ENCODE assay signal across 15 mouse cellular contexts in the genomic region with DNA sequence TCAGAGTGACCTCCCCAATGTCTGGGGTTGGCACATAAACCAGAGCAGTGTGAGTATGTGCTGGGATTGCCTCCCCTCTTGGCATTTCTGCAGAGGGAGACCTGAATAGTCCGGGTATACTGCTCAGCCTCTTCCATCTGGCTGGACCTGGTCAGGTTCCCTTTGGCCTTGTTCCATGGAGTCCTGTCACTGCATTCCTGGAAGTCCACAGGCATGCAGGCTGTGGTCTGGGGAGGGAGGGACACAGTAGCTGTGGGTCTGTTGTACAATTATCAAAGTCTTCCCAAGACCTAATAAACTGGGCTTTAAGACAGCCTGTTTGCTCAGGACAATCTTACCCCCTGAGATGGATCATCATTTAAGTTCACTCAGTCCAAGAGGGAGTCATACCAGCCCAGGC. TPM values are rescaled to one million over a fixed set of nuclear protein-coding genes. Genes with fewer than 3 reads are reported as not detected.
DNase-seq lines count a peak whose midpoint lies in the region; ATAC-seq and TF ChIP-seq lines count a peak whose summit lies in the region.
"Had no signal": no experiment of that assay in that cellular context is flagged by ENCODE, and none has a peak within 500 bp of the region (broad histone marks: within the 10 kb centered on the region; RNA-seq: fewer than 3 reads in every experiment).

No protein-coding gene starts in this region.

- no peak for TF ChIP-seq CTCF in kidney, postnatal 0 days (IDR thresholded peaks at IDR 0.05; ENCODE audit: low read depth)

- no peak; the same call in 1 of the 2 replicates for ATAC-seq in kidney, postnatal 0 days (replicated peaks; ENCODE audit: low FRiP score, low read depth)
- ATAC-seq: intestine, embryonic 15.5 days had no signal

- no peaks in the 10 kb centered on the region for H3K9me3 ChIP-seq in kidney, postnatal 0 days (replicated peaks; ENCODE audit: low read length)
- H3K9me3 ChIP-seq: hindbrain, embryonic 10.5 days; intestine, embryonic 15.5 days had no signal

- H3K36me3 ChIP-seq in kidney, postnatal 0 days (ENCODE audit: insufficient read depth, low read length) = no peaks in the 10 kb centered on the region
- H3K36me3 ChIP-seq: hindbrain, embryonic 10.5 days; intestine, embryonic 15.5 days had no signal

- H3K27ac ChIP-seq in brown adipose tissue, adult 24 weeks (replicated peaks; ENCODE audit: low read depth, low read length) = peak overlapping the region; percentile 85; the same call in 1 of the 2 replicates
- H3K27ac ChIP-seq in kidney, postnatal 0 days = no peak overlapping the region
- H3K27ac ChIP-seq: hindbrain, embryonic 10.5 days; intestine, embryonic 15.5 days had no signal

- peaks cover 25% of the 10 kb centered on the region for H3K4me1 ChIP-seq in brown adipose tissue, adult 24 weeks (ENCODE audit: control insufficient read depth, insufficient read depth, insufficient read length, low read length)
- peaks cover 19% of the 10 kb centered on the region; the same call in 1 of the 2 replicates for H3K4me1 ChIP-seq in kidney, postnatal 0 days (replicated peaks; ENCODE audit: insufficient read depth, low read length)
- H3K4me1 ChIP-seq: intestine, embryonic 15.5 days had no signal

- DNase-seq in heart, postnatal 10 days = peak; percentile 56 to 67
- DNase-seq in heart, adult 8-10 months (ENCODE audit: low spot score) = no peak
- DNase-seq in kidney, postnatal 0 days (ENCODE audit: low spot score) = peak; percentile 52
- peak; percentile 52 for DNase-seq in lung, postnatal 25 days (ENCODE audit: low spot score)
- DNase-seq in thymus, postnatal 10 days (ENCODE audit: low spot score in 2 of 2) = no peak
- DNase-seq in adrenal gland, postnatal 25 days = no peak
- DNase-seq: liver had no signal

- H3K27me3 ChIP-seq in kidney, postnatal 0 days (ENCODE audit: insufficient read depth, low read length) = no peaks in the 10 kb centered on the region
- H3K27me3 ChIP-seq: intestine, embryonic 15.5 days had no signal

- intact Hi-C loops in heart, postnatal 10 days (cut with DNase I) = no loop called here

- no peak overlapping the region for H3K4me2 ChIP-seq in kidney, postnatal 0 days (ENCODE audit: low read length)
- H3K4me2 ChIP-seq: intestine, embryonic 15.5 days had no signal

- no peak overlapping the region for H3K4me3 ChIP-seq in brown adipose tissue, adult 24 weeks (ENCODE audit: insufficient read depth, low read depth, low read length)
- no peak overlapping the region for H3K4me3 ChIP-seq in kidney, postnatal 0 days (replicated peaks; ENCODE audit: low read depth, low read length)
- H3K4me3 ChIP-seq: hindbrain, embryonic 10.5 days; intestine, embryonic 15.5 days had no signal

- H3K9ac ChIP-seq in kidney, postnatal 0 days (ENCODE audit: low read depth, low read length) = no peak overlapping the region
- H3K9ac ChIP-seq: intestine, embryonic 15.5 days had no signal

- WGBS in kidney, postnatal 0 days = 22% methylated on average over 1 of the region's 1 CpGs

RNA-seq across cellular contexts. Expression of a gene that starts 14.1 kb away (rescaled TPM):
- total RNA-seq in heart, postnatal 10 days (2021) = under 1 TPM in 1 of 2 experiments, not detected in 1; 0.12 TPM
- not detected for total RNA-seq in heart, adult 8-10 months (2022)
- not detected in 2 replicates for polyA plus RNA-seq in brown adipose tissue, adult 24 weeks (2012; ENCODE audit: insufficient read depth, insufficient read length, missing spikeins)
- 0.31 and 0.33 TPM in 2 replicates for polyA plus RNA-seq in kidney, postnatal 0 days (2015; fragmentation: Nextera tagmentation; extraction: Ambion mirVana)
- total RNA-seq in adrenal gland, postnatal 25 days (2021) = 0.76 and 0.82 TPM in 2 replicates

RNA-seq across cellular contexts. Expression of a gene that starts 26.2 kb away (rescaled TPM):
- total RNA-seq in heart, postnatal 10 days (2021) = under 1 TPM in 1 of 2 experiments, not detected in 1; 0.12 TPM
- total RNA-seq in heart, adult 8-10 months (2022) = under 1 TPM in 3 of 4 experiments, not detected in 1; 0.11 to 0.31 (median 0.28) TPM
- not detected in 2 replicates for polyA plus RNA-seq in brown adipose tissue, adult 24 weeks (2012; ENCODE audit: insufficient read depth, insufficient read length, missing spikeins)
- 0.05 TPM in 1 of 2 replicates, not detected in the other for polyA plus RNA-seq in kidney, postnatal 0 days (2015; fragmentation: Nextera tagmentation; extraction: Ambion mirVana)
- total RNA-seq in adrenal gland, postnatal 25 days (2021) = not detected in 2 replicates
- total RNA-seq: left cerebral cortex, adult 18-20 months; megakaryocyte, adult 5-6 weeks had no signal
- polyA plus RNA-seq: cortical plate, adult 2 months; frontal cortex, adult 2 months; intestine, embryonic 15.5 days; small intestine, adult 2 months had no signal

RNA-seq across cellular contexts. Expression of a gene that starts 26.2 kb away (rescaled TPM):
- total RNA-seq in heart, postnatal 10 days (2021) = 1 to 10 TPM in 1 of 2 experiments, under 1 TPM in 1; 0.77 to 1.2 TPM
- under 1 TPM; 0.19 to 0.56 (median 0.45) TPM for total RNA-seq in heart, adult 8-10 months (2022)
- 0.88 and 1.0 TPM in 2 replicates for polyA plus RNA-seq in brown adipose tissue, adult 24 weeks (2012; ENCODE audit: insufficient read depth, insufficient read length, missing spikeins)
- 0.15 and 0.34 TPM in 2 replicates for polyA plus RNA-seq in kidney, postnatal 0 days (2015; fragmentation: Nextera tagmentation; extraction: Ambion mirVana)
- 3.8 and 6.1 TPM in 2 replicates for total RNA-seq in adrenal gland, postnatal 25 days (2021)
- polyA plus RNA-seq: small intestine, adult 2 months had no signal

RNA-seq across cellular contexts. Expression of a gene that starts 38.5 kb away (rescaled TPM):
- total RNA-seq in heart, postnatal 10 days (2021) = 1 to 10 TPM; 1.7 TPM
- under 1 TPM; 0.41 to 0.79 (median 0.48) TPM for total RNA-seq in heart, adult 8-10 months (2022)
- 0.24 TPM in 1 of 2 replicates, not detected in the other for polyA plus RNA-seq in brown adipose tissue, adult 24 weeks (2012; ENCODE audit: insufficient read depth, insufficient read length, missing spikeins)
- 1.3 and 1.4 TPM in 2 replicates for polyA plus RNA-seq in kidney, postnatal 0 days (2015; fragmentation: Nextera tagmentation; extraction: Ambion mirVana)
- 1.3 and 2.7 TPM in 2 replicates for total RNA-seq in adrenal gland, postnatal 25 days (2021)

RNA-seq across cellular contexts. Expression of a gene that starts 39.4 kb away (rescaled TPM):
- total RNA-seq in heart, postnatal 10 days (2021) = 10 to 100 TPM; 10.9 to 11.7 TPM
- total RNA-seq in heart, adult 8-10 months (2022) = 1 to 10 TPM; 5.8 to 8.1 (median 6.3) TPM
- 2.1 and 3.3 TPM in 2 replicates for polyA plus RNA-seq in brown adipose tissue, adult 24 weeks (2012; ENCODE audit: insufficient read depth, insufficient read length, missing spikeins)
- polyA plus RNA-seq in kidney, postnatal 0 days (2015; fragmentation: Nextera tagmentation; extraction: Ambion mirVana) = 1.8 and 2.3 TPM in 2 replicates
- 14.0 and 18.4 TPM in 2 replicates for total RNA-seq in adrenal gland, postnatal 25 days (2021)

Comparison
In these comparisons a context has a peak if more than half of its experiments do, and no peak if none do; other contexts are left out.
1. DNase-seq: peak in heart, postnatal 10 days (2 of 2), kidney, postnatal 0 days (single experiment) and lung, postnatal 25 days (single experiment); none in heart, adult 8-10 months (single experiment), thymus, postnatal 10 days (0 of 2) and adrenal gland, postnatal 25 days (single experiment).